Comparison of ENCODE assay signal across 9 mouse cellular contexts in genomic region chr13:55601611-55602010, GRCm38 (mm10). TPM values are rescaled to one million over a fixed set of nuclear protein-coding genes. Genes with fewer than 3 reads are reported as not detected.
A peak's percentile ranks its signal among the peaks of the same experiment; 100 is the strongest.
DNase-seq lines count a peak whose midpoint lies in the region; ATAC-seq lines count a peak whose summit lies in the region.
"Had no signal": no experiment of that assay in that cellular context is flagged by ENCODE, and none has a peak within 500 bp of the region (broad histone marks: within the 10 kb centered on the region; RNA-seq: fewer than 3 reads in every experiment).

No protein-coding gene starts in this region.

- no peaks in the 10 kb centered on the region for H3K9me3 ChIP-seq in liver, embryonic 12.5 days (replicated peaks)
- H3K9me3 ChIP-seq: embryonic facial prominence, embryonic 12.5 days had no signal

- no peak for ATAC-seq in liver, embryonic 12.5 days

- H3K27me3 ChIP-seq in liver, embryonic 12.5 days (replicated peaks), result no peaks in the 10 kb centered on the region
- H3K27me3 ChIP-seq: embryonic facial prominence, embryonic 12.5 days had no signal

- 3% methylated on average over 3 of the region's 3 CpGs for whole genome bisulfite sequencing in liver, embryonic 12.5 days (ENCODE audit: insufficient replicate concordance)

- no peak overlapping the region for H3K4me2 ChIP-seq in liver, embryonic 12.5 days

- H3K27ac ChIP-seq in liver, embryonic 12.5 days, result no peak overlapping the region
- H3K27ac ChIP-seq: embryonic facial prominence, embryonic 12.5 days had no signal

- H3K36me3 ChIP-seq in liver, embryonic 12.5 days, result peaks cover 40% of the 10 kb centered on the region

- H3K9ac ChIP-seq in liver, embryonic 12.5 days, result no peak overlapping the region
- H3K9ac ChIP-seq: embryonic facial prominence, embryonic 12.5 days had no signal

- peak; percentile 84 for DNase-seq in liver
- peak; percentile 94 to 97 for DNase-seq in cerebellum, postnatal 10 days
- DNase-seq in gastrocnemius, postnatal 25 days, result peak; percentile 60
- peak; percentile 75 to 90 for DNase-seq in kidney, postnatal 25 days
- DNase-seq in lung, adult 18-20 months, result peak; percentile 62 to 73
- peak; percentile 29 for DNase-seq in ovary, adult 18-20 months (ENCODE audit: low spot score)
- DNase-seq in thymus, postnatal 10 days (ENCODE audit: low spot score in 2 of 2), result peak; percentile 68 to 90

- H3K4me3 ChIP-seq in liver, embryonic 12.5 days, result no peak overlapping the region

- peaks cover 23% of the 10 kb centered on the region for H3K4me1 ChIP-seq in liver, embryonic 12.5 days

RNA-seq across cellular contexts. Expression of gene B4galt7, which starts 1.9 kb away (rescaled TPM):
- polyA plus RNA-seq in liver, embryonic 12.5 days (2016; fragmentation: Nextera tagmentation; extraction: Ambion mirVana), result 10.6 and 11.3 TPM in 2 replicates
- total RNA-seq in gastrocnemius, postnatal 25 days (2021), result 1 to 10 TPM; 4.5 to 6.9 TPM

RNA-seq across cellular contexts. Expression of gene Caml, which starts 21.2 kb away (rescaled TPM):
- polyA plus RNA-seq in liver, embryonic 12.5 days (2016; fragmentation: Nextera tagmentation; extraction: Ambion mirVana), result 19.1 and 20.9 TPM in 2 replicates
- total RNA-seq in gastrocnemius, postnatal 25 days (2021), result 1 to 10 TPM; 8.2 to 9.2 TPM

RNA-seq across cellular contexts. Expression of gene Tmed9, which starts 28.1 kb away (rescaled TPM):
- 73.8 and 75.8 TPM in 2 replicates for polyA plus RNA-seq in liver, embryonic 12.5 days (2016; fragmentation: Nextera tagmentation; extraction: Ambion mirVana)
- 10 to 100 TPM; 70.8 to 73.1 TPM for total RNA-seq in gastrocnemius, postnatal 25 days (2021)

RNA-seq across cellular contexts. Expression of gene Fam193b, which starts 30.7 kb away (rescaled TPM):
- 15.9 and 17.5 TPM in 2 replicates for polyA plus RNA-seq in liver, embryonic 12.5 days (2016; fragmentation: Nextera tagmentation; extraction: Ambion mirVana)
- total RNA-seq in gastrocnemius, postnatal 25 days (2021), result 10 to 100 TPM; 11.4 to 11.7 TPM

RNA-seq across cellular contexts. Expression of gene Ddx46, which starts 33.2 kb away (rescaled TPM):
- 28.2 and 30.2 TPM in 2 replicates for polyA plus RNA-seq in liver, embryonic 12.5 days (2016; fragmentation: Nextera tagmentation; extraction: Ambion mirVana)
- 10 to 100 TPM; 17.1 to 18.5 TPM for total RNA-seq in gastrocnemius, postnatal 25 days (2021)

Comparison
In these comparisons a context has a peak if more than half of its experiments do, and no peak if none do; other contexts are left out.
1. DNase-seq: peak in every context shown above with its lines; median percentile 96 in cerebellum, postnatal 10 days; 84 in liver; 82 in kidney, postnatal 25 days; 79 in thymus, postnatal 10 days; 68 in lung, adult 18-20 months; 60 in gastrocnemius, postnatal 25 days; 29 in ovary, adult 18-20 months.